Mouse (Mus musculus): ENCODE measurements around the gene Treml2.

Gene Treml2

GRCm38 (mm10) chr17:48299203-48299602 lies at the start of gene Treml2:
Treml2 (plus strand) TSS chr17:48299498.
- no peak for DNase-seq (ENCODE audit: low read depth, low spot score)

- DNase-seq (ENCODE audit: low read depth, low spot score) = no peak
These were observed 49.8 kb upstream of the Treml2 start for GRCm38 (mm10) chr17:48249501-48249900.

- DNase-seq (ENCODE audit: low read depth, low spot score) = no peak
These were observed 48.7 kb upstream of the Treml2 start for GRCm38 (mm10) chr17:48250631-48251030.

- DNase-seq (ENCODE audit: low read depth, low spot score) = no peak
These were observed 42.7 kb upstream of the Treml2 start for GRCm38 (mm10) chr17:48256575-48256974.

GRCm38 (mm10) chr17:48261868-48262267 lies 37.4 kb upstream of the Treml2 start:
- DNase-seq (ENCODE audit: low read depth, low spot score) = no peak

GRCm38 (mm10) chr17:48263741-48264362 lies 35.4 kb upstream of the Treml2 start, which contains the start of gene Treml4:
Treml4 (plus strand) TSS chr17:48264295.
- no peak for DNase-seq (ENCODE audit: low read depth, low spot score)

GRCm38 (mm10) chr17:48264662-48265061 lies 34.6 kb upstream of the Treml2 start:
- no peak for DNase-seq (ENCODE audit: low read depth, low spot score)

- no peak for DNase-seq (ENCODE audit: low read depth, low spot score)
These were observed 33.2 kb upstream of the Treml2 start for GRCm38 (mm10) chr17:48266138-48266537.

- no peak for DNase-seq (ENCODE audit: low read depth, low spot score)
These were observed 32.5 kb upstream of the Treml2 start for GRCm38 (mm10) chr17:48266610-48267304.

GRCm38 (mm10) chr17:48267591-48267990 lies 31.7 kb upstream of the Treml2 start:
- no peak for DNase-seq (ENCODE audit: low read depth, low spot score)

GRCm38 (mm10) chr17:48268276-48268675 lies 31.0 kb upstream of the Treml2 start:
- DNase-seq (ENCODE audit: low read depth, low spot score) = no peak

GRCm38 (mm10) chr17:48269833-48270232 lies 29.5 kb upstream of the Treml2 start:
- no peak for DNase-seq (ENCODE audit: low read depth, low spot score)

- no peak for DNase-seq (ENCODE audit: low read depth, low spot score)
These were observed 27.1 kb upstream of the Treml2 start for GRCm38 (mm10) chr17:48272158-48272557.

- no peak for DNase-seq (ENCODE audit: low read depth, low spot score)
These were observed 26.7 kb upstream of the Treml2 start for GRCm38 (mm10) chr17:48272598-48272997.

- DNase-seq (ENCODE audit: low read depth, low spot score) = no peak
These were observed 25.2 kb upstream of the Treml2 start for GRCm38 (mm10) chr17:48274098-48274497.

- peak; percentile 57 for DNase-seq (ENCODE audit: low read depth, low spot score)
These were observed 24.4 kb upstream of the Treml2 start for GRCm38 (mm10) chr17:48274885-48275284.

- no peak for DNase-seq (ENCODE audit: low read depth, low spot score)
These were observed 23.6 kb upstream of the Treml2 start for GRCm38 (mm10) chr17:48275736-48276135.

GRCm38 (mm10) chr17:48278381-48278780 lies 20.9 kb upstream of the Treml2 start:
- DNase-seq (ENCODE audit: low read depth, low spot score) = peak; percentile 29

- DNase-seq (ENCODE audit: low read depth, low spot score) = no peak
These were observed 20.3 kb upstream of the Treml2 start for GRCm38 (mm10) chr17:48279002-48279401.

- DNase-seq (ENCODE audit: low read depth, low spot score) = no peak
These were observed 18.2 kb upstream of the Treml2 start for GRCm38 (mm10) chr17:48280943-48281738.

GRCm38 (mm10) chr17:48281739-48282085 lies 17.6 kb upstream of the Treml2 start:
- no peak for DNase-seq (ENCODE audit: low read depth, low spot score)

GRCm38 (mm10) chr17:48286765-48287164 lies 12.5 kb upstream of the Treml2 start:
- peak; percentile 10 for DNase-seq (ENCODE audit: low read depth, low spot score)

- DNase-seq (ENCODE audit: low read depth, low spot score) = no peak
These were observed 12.0 kb upstream of the Treml2 start for GRCm38 (mm10) chr17:48287276-48287675.

All from telencephalon, adult 2 months (tissue).